Mouse (Mus musculus): Measurements from ENCODE around the gene Cacnb4. TPM values are rescaled to one million over a fixed set of nuclear protein-coding genes. Genes with fewer than 3 reads are reported as not detected.

Gene Cacnb4
- total RNA-seq, 1 experiment from 2014 or later = not detected

GRCm38 (mm10) chr2:52577700-52578099, 98.9 kb downstream of the Cacnb4 start:
- ATAC-seq (replicated peaks; ENCODE audit: insufficient number of reproducible peaks, low FRiP score, low TSS enrichment, poor library complexity, severe bottlenecking) = no peak

GRCm38 (mm10) chr2:52576546-52576945, 100.1 kb downstream of the Cacnb4 start:
- no peak for ATAC-seq (replicated peaks; ENCODE audit: insufficient number of reproducible peaks, low FRiP score, low TSS enrichment, poor library complexity, severe bottlenecking)

GRCm38 (mm10) chr2:52575637-52576175, 100.9 kb downstream of the Cacnb4 start:
- ATAC-seq (replicated peaks; ENCODE audit: insufficient number of reproducible peaks, low FRiP score, low TSS enrichment, poor library complexity, severe bottlenecking) = no peak

GRCm38 (mm10) chr2:52574929-52575328, 101.7 kb downstream of the Cacnb4 start:
- ATAC-seq (replicated peaks; ENCODE audit: insufficient number of reproducible peaks, low FRiP score, low TSS enrichment, poor library complexity, severe bottlenecking) = no peak

GRCm38 (mm10) chr2:52572221-52572620, 104.4 kb downstream of the Cacnb4 start:
- no peak for ATAC-seq (replicated peaks; ENCODE audit: insufficient number of reproducible peaks, low FRiP score, low TSS enrichment, poor library complexity, severe bottlenecking)

- ATAC-seq (replicated peaks; ENCODE audit: insufficient number of reproducible peaks, low FRiP score, low TSS enrichment, poor library complexity, severe bottlenecking) = peak; percentile 47
Measured at GRCm38 (mm10) chr2:52571339-52571968, 105.2 kb downstream of the Cacnb4 start.

- no peak for ATAC-seq (replicated peaks; ENCODE audit: insufficient number of reproducible peaks, low FRiP score, low TSS enrichment, poor library complexity, severe bottlenecking)
Measured at GRCm38 (mm10) chr2:52570781-52571180, 105.8 kb downstream of the Cacnb4 start.

GRCm38 (mm10) chr2:52570171-52570570, 106.5 kb downstream of the Cacnb4 start:
- ATAC-seq (replicated peaks; ENCODE audit: insufficient number of reproducible peaks, low FRiP score, low TSS enrichment, poor library complexity, severe bottlenecking) = peak; percentile 57; the same call in 1 of the 2 replicates

- no peak for ATAC-seq (replicated peaks; ENCODE audit: insufficient number of reproducible peaks, low FRiP score, low TSS enrichment, poor library complexity, severe bottlenecking)
Measured at GRCm38 (mm10) chr2:52568131-52568530, 108.5 kb downstream of the Cacnb4 start.

GRCm38 (mm10) chr2:52567421-52567820, 109.2 kb downstream of the Cacnb4 start:
- no peak for ATAC-seq (replicated peaks; ENCODE audit: insufficient number of reproducible peaks, low FRiP score, low TSS enrichment, poor library complexity, severe bottlenecking)

- no peak for ATAC-seq (replicated peaks; ENCODE audit: insufficient number of reproducible peaks, low FRiP score, low TSS enrichment, poor library complexity, severe bottlenecking)
Measured at GRCm38 (mm10) chr2:52563277-52563676, 113.4 kb downstream of the Cacnb4 start.

GRCm38 (mm10) chr2:52562356-52562755, 114.3 kb downstream of the Cacnb4 start:
- no peak for ATAC-seq (replicated peaks; ENCODE audit: insufficient number of reproducible peaks, low FRiP score, low TSS enrichment, poor library complexity, severe bottlenecking)

- no peak for ATAC-seq (replicated peaks; ENCODE audit: insufficient number of reproducible peaks, low FRiP score, low TSS enrichment, poor library complexity, severe bottlenecking)
Measured at GRCm38 (mm10) chr2:52561137-52561536, 115.5 kb downstream of the Cacnb4 start.

GRCm38 (mm10) chr2:52560266-52560665, 116.4 kb downstream of the Cacnb4 start:
- no peak for ATAC-seq (replicated peaks; ENCODE audit: insufficient number of reproducible peaks, low FRiP score, low TSS enrichment, poor library complexity, severe bottlenecking)

GRCm38 (mm10) chr2:52558411-52558810, 118.2 kb downstream of the Cacnb4 start:
- ATAC-seq (replicated peaks; ENCODE audit: insufficient number of reproducible peaks, low FRiP score, low TSS enrichment, poor library complexity, severe bottlenecking) = no peak

- ATAC-seq (replicated peaks; ENCODE audit: insufficient number of reproducible peaks, low FRiP score, low TSS enrichment, poor library complexity, severe bottlenecking) = no peak
Measured at GRCm38 (mm10) chr2:52557503-52558275, 118.9 kb downstream of the Cacnb4 start.

GRCm38 (mm10) chr2:52556961-52557326, 119.7 kb downstream of the Cacnb4 start:
- no peak for ATAC-seq (replicated peaks; ENCODE audit: insufficient number of reproducible peaks, low FRiP score, low TSS enrichment, poor library complexity, severe bottlenecking)

- no peak for ATAC-seq (replicated peaks; ENCODE audit: insufficient number of reproducible peaks, low FRiP score, low TSS enrichment, poor library complexity, severe bottlenecking)
Measured at GRCm38 (mm10) chr2:52556298-52556960, 120.2 kb downstream of the Cacnb4 start.

- no peak for ATAC-seq (replicated peaks; ENCODE audit: insufficient number of reproducible peaks, low FRiP score, low TSS enrichment, poor library complexity, severe bottlenecking)
Measured at GRCm38 (mm10) chr2:52548401-52548800, 128.2 kb downstream of the Cacnb4 start.
